Mouse (Mus musculus) midbrain, embryonic 10.5 days (tissue): ENCODE measurements at regions not wholly inside any gene's neighbourhood (a gene's known extent, or its start where the extent isn't known, plus 50 kb on each side); places are given as distances from the start of the nearest gene placed in this dataset.

Source experiments
- DNase-seq: peaks from one replicate; pipeline ENCODE4 v3.0.0-alpha.2; 2017; ENCODE audit warnings: low spot score
- H3K27ac ChIP-seq: fragments of 300-500 bp; sonication (generic); replicated peaks from 2 replicates; pipeline ENCODE4 v1.5.1; 2016; ENCODE audit warnings: mild to moderate bottlenecking
- H3K27me3 ChIP-seq: fragments of 300-500 bp; sonication (generic); 2 replicates; pipeline ENCODE4 v1.6.1; 2016; ENCODE audit warnings: low read depth, mild to moderate bottlenecking; ENCODE audit not compliant: poor library complexity, severe bottlenecking
- H3K36me3 ChIP-seq: fragments of 300-500 bp; sonication (generic); 2 replicates; pipeline ENCODE4 v1.6.1; 2016; ENCODE audit warnings: mild to moderate bottlenecking, moderate library complexity
- H3K4me1 ChIP-seq: fragments of 300-500 bp; sonication (generic); 2 replicates; pipeline ENCODE4 v1.6.1; 2016
- H3K4me3 ChIP-seq: fragments of 300-500 bp; sonication (generic); 2 replicates; pipeline ENCODE4 v1.5.1; 2016; ENCODE audit warnings: mild to moderate bottlenecking, moderate library complexity
- H3K9me3 ChIP-seq: fragments of 300-500 bp; sonication (generic); replicated peaks from 2 replicates; pipeline ENCODE4 v1.6.1; 2016; ENCODE audit warnings: mild to moderate bottlenecking
- WGBS: fragments of 180-500 bp; shearing (Covaris S2); methylation state at CpG from one replicate; pipeline ENCODE4 v1.1.7; 2016; 5-methylcytosine and 5-hydroxymethylcytosine counted together

DNA sequence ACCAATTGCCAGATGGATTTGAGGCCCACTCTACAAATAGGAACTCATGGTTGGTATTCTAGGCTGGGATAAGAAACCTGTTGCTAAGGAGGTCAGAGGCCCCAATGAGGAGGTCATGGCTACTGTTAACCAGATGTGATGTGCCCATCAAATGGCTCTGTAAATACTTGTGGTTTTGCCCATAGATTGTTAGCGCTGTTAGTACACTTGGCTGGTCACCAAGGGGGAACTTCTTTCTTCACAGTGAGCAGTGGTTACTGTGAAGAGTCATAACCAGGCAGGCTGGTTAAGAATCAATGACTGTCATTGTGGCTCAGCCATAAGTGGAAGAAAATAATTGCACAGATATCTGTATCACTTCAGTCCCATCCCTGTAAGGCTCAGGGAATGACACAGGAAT lies 78.0 kb upstream of the Runx3 start:
- 86% methylated on average over 1 of the region's 1 CpGs for WGBS
- H3K4me3 ChIP-seq: no peak overlapping the region
- H3K36me3 ChIP-seq: no peaks in the 10 kb centered on the region
- no peaks in the 10 kb centered on the region; the same call in 1 of the 2 replicates for H3K27me3 ChIP-seq
- H3K27ac ChIP-seq: no peak overlapping the region
- no peak for DNase-seq
- no peaks in the 10 kb centered on the region for H3K4me1 ChIP-seq
- no peaks in the 10 kb centered on the region for H3K9me3 ChIP-seq

DNA sequence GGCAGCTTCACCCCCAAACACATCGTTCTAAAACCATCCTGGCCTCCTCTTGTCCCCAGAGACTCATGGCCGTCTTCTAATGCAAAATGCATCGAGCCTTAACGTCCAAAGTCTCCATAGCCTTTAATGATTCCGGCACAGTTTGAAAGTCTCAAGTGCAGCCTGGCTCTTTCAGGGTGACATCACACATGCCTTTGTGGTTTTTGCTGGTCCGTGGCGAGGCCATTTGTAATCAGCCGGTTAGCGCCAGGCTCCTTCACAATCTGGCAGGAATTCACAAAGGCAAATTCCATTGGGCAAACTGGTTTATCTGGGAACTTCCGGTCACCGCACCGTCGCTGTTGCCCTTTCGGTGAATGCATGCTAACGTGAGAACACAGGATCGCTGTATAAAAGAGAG lies 75.4 kb upstream of the Runx3 start:
- 87% methylated on average over 16 of the region's 16 CpGs for WGBS
- H3K27me3 ChIP-seq: no peaks in the 10 kb centered on the region; the same call in 1 of the 2 replicates
- H3K27ac ChIP-seq: no peak overlapping the region
- no peaks in the 10 kb centered on the region for H3K9me3 ChIP-seq
- no peaks in the 10 kb centered on the region for H3K4me1 ChIP-seq
- no peak for DNase-seq
- no peak overlapping the region for H3K4me3 ChIP-seq
- no peaks in the 10 kb centered on the region for H3K36me3 ChIP-seq

DNA sequence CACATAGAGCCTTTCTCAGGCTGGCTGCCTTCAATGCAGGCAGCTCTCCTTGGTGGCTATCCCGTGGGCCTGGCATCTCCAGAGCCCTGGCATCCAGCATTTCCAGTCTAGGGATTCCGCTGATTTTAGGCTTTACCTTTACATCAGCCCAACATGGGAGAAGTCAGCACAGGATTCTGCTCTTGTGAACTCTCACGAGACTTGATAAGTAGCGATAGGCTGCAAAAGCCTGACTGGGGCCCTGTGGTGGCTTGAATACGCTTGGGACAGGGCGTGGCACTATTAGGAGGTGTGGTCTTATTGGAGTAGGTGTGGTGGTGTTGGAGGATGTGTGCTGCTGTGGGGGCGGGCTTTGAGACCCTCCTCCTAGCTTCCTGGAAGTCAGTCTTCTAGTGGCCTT lies 73.8 kb upstream of the Runx3 start:
- 82% methylated on average over 7 of the region's 7 CpGs for WGBS
- Histone ChIP-seq H3K9me3 (no peaks in the 10 kb centered on the region), H3K4me3 (no peak overlapping the region), H3K4me1 (no peaks in the 10 kb centered on the region), H3K27ac (no peak overlapping the region), H3K27me3 (no peaks in the 10 kb centered on the region; the same call in 1 of the 2 replicates), H3K36me3 (no peaks in the 10 kb centered on the region)
- no peak for DNase-seq

DNA sequence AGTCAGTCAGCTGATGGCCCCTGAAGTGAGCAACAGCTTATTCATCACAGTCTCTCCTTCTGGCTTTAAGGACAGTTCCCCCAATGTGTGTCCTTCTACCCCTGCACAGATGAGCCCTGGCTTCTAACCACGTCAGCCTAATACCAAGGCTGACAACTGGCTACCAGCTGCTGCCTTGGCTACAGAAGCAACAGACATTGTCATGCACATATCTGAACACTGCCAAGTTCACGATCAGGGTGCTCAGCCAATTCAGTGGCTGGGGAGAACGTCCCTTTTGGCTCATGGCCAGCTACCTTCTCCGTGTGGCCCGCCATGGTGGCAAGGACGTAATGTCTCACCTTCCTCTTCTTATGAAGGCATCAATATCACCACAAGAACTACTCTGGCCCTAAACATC lies 73.2 kb upstream of the Runx3 start:
- Histone ChIP-seq H3K4me1 (no peaks in the 10 kb centered on the region), H3K9me3 (no peaks in the 10 kb centered on the region), H3K4me3 (no peak overlapping the region), H3K36me3 (no peaks in the 10 kb centered on the region), H3K27ac (no peak overlapping the region), H3K27me3 (no peaks in the 10 kb centered on the region; the same call in 1 of the 2 replicates)
- DNase-seq: no peak
- WGBS: 86% methylated on average over 6 of the region's 6 CpGs

DNA sequence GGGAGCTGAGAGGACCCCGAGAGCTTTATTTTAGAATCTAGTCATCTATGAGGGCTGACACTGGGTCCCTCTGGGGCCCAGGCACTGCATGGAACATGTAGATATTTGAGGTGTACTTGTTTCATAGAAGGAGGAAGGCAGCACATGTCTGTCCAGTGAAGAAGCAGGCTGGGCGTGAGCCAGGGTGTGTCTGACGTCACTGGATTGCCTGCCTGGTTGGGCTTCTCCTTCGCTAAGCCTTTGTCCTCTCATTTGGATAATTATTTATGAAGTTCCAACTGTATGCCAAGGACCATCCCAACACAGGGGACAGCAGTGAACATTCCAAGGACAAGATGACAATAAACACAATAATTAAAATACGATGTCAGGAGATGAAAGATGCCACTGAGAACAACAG lies 72.7 kb upstream of the Runx3 start:
- no peak overlapping the region for H3K4me3 ChIP-seq
- H3K27ac ChIP-seq: no peak overlapping the region
- 86% methylated on average over 5 of the region's 5 CpGs for WGBS
- H3K36me3 ChIP-seq: no peaks in the 10 kb centered on the region
- no peaks in the 10 kb centered on the region for H3K4me1 ChIP-seq
- DNase-seq: no peak
- H3K9me3 ChIP-seq: no peaks in the 10 kb centered on the region
- H3K27me3 ChIP-seq: no peaks in the 10 kb centered on the region; the same call in 1 of the 2 replicates

DNA sequence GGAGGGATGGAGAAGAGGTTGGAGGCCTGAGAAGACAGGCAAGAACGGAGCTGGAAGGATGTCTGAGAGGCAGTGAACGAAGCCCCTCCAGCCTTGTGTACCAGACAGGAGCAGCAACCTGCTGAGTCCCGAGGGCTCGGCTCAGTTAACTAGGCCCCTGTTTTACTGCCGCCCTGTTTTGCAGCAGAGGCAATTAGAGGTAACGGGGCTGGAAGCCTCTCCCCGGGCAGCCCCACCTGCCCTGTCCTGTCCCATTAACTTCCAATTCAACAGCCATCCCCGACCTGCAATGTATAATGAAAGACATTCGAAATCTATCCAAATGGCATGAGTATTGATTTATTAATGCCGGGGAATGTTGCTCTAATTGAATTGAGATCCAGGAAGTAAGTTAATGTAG lies 70.5 kb upstream of the Runx3 start:
- Histone ChIP-seq H3K27me3 (peaks cover under 1% of the 10 kb centered on the region; the same call in 1 of the 2 replicates), H3K27ac (no peak overlapping the region), H3K36me3 (no peaks in the 10 kb centered on the region), H3K9me3 (no peaks in the 10 kb centered on the region; the same call in 1 of the 2 replicates), H3K4me1 (no peaks in the 10 kb centered on the region), H3K4me3 (no peak overlapping the region)
- DNase-seq: no peak
- WGBS: 83% methylated on average over 10 of the region's 10 CpGs

DNA sequence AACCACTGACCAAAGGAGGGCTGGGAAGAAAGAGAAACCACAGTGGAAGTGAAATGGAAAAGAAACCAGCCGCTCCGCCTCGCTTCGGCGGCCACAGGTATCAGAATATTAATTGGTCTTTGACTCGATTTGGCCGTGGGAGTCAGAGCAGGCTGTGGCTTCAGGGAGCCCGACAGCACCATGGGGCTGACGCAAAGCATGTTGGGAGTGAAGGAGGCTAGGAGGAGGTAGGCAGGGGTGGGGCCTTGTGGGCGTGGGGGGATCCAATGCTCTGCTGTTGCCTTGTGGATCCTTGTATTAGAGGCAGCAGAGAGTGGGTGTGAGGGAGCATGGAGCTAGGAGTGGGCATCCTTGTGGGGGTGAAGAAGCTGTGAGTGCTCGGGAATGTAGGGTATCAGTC lies 69.0 kb upstream of the Runx3 start:
- H3K9me3 ChIP-seq: no peaks in the 10 kb centered on the region; the same call in 1 of the 2 replicates
- no peaks in the 10 kb centered on the region for H3K4me1 ChIP-seq
- no peaks in the 10 kb centered on the region for H3K36me3 ChIP-seq
- H3K4me3 ChIP-seq: no peak overlapping the region
- WGBS: 85% methylated on average over 11 of the region's 11 CpGs
- no peak for DNase-seq
- no peak overlapping the region for H3K27ac ChIP-seq
- H3K27me3 ChIP-seq: peaks cover 4% of the 10 kb centered on the region; the same call in 1 of the 2 replicates

DNA sequence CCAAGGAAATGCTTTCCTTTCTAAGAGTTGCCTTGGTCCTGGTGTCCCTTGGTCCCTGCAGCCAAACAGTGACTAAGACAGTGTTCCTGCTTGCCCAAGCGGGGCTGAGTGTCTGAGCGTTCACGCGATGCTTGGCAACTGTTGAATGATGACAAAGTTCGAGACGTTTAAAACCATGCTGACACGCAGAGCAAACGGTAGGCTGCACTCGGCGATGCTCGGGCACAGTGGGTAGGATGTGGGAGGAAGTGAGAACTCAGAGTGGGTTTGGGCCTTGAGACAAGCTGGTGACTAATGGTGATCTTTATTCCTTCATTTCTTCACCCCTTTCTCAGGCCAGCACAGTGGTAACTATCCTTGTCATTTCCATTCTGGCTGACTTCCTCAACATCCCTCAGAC lies 66.9 kb upstream of the Runx3 start:
- Histone ChIP-seq H3K27me3 (0 out of 2 replicates have a peak, but pooled peaks cover 4% of the 10 kb centered on the region), H3K27ac (no peak overlapping the region), H3K4me3 (no peak overlapping the region), H3K36me3 (no peaks in the 10 kb centered on the region), H3K9me3 (no peaks in the 10 kb centered on the region; the same call in 1 of the 2 replicates), H3K4me1 (no peaks in the 10 kb centered on the region)
- DNase-seq: no peak
- WGBS: 96% methylated on average over 11 of the region's 11 CpGs

DNA sequence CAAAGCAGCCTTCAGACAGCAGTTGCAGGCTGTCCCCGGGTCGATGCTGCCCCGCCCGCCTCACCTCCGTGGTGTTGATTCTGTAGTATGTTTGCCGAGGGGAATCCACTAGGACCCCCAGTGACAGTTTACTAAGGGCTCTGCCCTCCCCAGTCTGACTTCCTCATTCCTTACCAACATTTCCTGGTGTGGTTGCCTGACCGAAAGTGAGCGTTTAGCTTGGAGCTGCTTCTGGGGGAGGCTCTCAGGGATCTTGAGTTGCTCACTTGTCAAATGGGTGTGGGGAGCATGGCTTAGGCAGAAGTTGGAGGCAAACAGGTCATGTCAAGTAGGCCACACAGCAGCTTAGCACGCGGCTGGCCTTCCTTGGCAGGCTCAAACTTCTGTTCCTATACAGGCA lies 66.1 kb upstream of the Runx3 start:
- Histone ChIP-seq H3K4me1 (no peaks in the 10 kb centered on the region), H3K27me3 (peaks cover 5% of the 10 kb centered on the region; the same call in 1 of the 2 replicates), H3K27ac (no peak overlapping the region), H3K36me3 (no peaks in the 10 kb centered on the region), H3K4me3 (no peak overlapping the region), H3K9me3 (no peaks in the 10 kb centered on the region; the same call in 1 of the 2 replicates)
- 86% methylated on average over 10 of the region's 10 CpGs for WGBS
- DNase-seq: no peak

DNA sequence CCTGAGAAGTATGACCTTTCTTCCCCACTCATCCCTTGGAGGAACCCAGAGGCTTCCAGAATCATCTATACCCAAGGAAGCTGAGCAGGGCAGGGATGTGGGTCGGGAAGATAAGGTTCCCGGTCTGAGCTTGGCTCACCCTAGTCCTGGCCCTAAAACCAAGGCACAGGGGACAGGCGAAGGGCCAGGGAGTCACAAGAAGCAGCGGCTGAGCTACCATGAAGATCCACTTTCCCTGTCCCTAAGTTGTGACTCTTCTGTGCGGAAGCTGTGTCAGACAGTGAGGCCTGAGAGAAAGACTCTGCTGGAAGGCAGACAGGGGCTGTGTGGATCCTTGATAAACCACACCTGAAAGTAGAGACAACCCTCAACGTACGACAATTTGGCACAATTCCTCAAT lies 64.1 kb upstream of the Runx3 start:
- 91% methylated on average over 7 of the region's 7 CpGs for WGBS

DNA sequence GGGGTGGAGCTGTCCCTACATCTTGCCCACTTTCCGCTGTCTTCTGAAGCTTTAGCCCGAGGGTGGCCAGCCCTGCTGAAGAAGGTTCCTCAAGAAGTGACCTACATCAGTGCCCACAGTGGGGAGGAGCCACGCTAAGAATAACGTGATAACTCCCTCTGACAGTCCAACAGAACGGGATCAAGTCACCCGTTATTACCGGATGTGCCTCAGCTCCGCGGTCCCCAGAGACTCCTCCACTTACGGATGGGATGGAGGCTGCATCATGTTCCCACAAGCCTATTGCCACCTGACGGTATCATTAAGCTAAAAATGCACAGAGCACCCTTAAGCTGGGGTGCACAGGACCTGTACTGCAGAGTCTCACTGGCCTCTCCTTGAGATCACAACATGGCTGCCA lies 63.2 kb upstream of the Runx3 start:
- WGBS: 89% methylated on average over 11 of the region's 11 CpGs
- peaks cover 10% of the 10 kb centered on the region for H3K4me1 ChIP-seq
- no peak overlapping the region for H3K4me3 ChIP-seq
- no peak for DNase-seq
- H3K27me3 ChIP-seq: peaks cover 10% of the 10 kb centered on the region; the same call in 1 of the 2 replicates
- no peaks in the 10 kb centered on the region; the same call in 1 of the 2 replicates for H3K9me3 ChIP-seq
- H3K36me3 ChIP-seq: no peaks in the 10 kb centered on the region
- H3K27ac ChIP-seq: no peak overlapping the region

More for the DNA sequence above, 64.1 kb upstream of the Runx3 start:
- Histone ChIP-seq H3K4me1 (0 out of 2 replicates have a peak, but pooled peaks cover 2% of the 10 kb centered on the region), H3K4me3 (no peak overlapping the region), H3K27ac (no peak overlapping the region), H3K9me3 (no peaks in the 10 kb centered on the region; the same call in 1 of the 2 replicates), H3K36me3 (no peaks in the 10 kb centered on the region), H3K27me3 (peaks cover 10% of the 10 kb centered on the region; the same call in 1 of the 2 replicates)
- no peak for DNase-seq

DNA sequence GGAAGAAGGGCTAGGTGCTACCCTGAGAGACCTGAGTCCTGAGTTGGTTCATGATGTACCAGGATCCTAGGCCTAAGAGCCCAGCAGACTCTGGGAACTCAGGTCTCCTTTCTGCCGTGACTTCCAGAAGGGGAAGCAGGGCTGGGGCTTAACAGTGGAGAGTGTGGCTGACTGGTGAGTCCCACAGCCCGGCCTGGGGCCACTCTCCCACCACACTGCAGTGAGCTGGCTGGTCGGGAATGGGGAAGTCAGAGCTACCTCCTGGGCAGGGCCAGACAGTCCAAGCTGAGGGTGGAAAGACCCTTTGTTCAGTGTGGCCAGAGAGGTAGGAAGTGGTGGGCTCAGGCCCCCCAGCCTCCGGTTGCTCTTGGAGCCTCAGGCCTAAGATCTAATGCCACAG lies 61.6 kb upstream of the Runx3 start:
- H3K4me1 ChIP-seq: peaks cover 10% of the 10 kb centered on the region
- H3K27ac ChIP-seq: no peak overlapping the region
- no peaks in the 10 kb centered on the region for H3K9me3 ChIP-seq
- DNase-seq: no peak
- H3K36me3 ChIP-seq: no peaks in the 10 kb centered on the region
- no peak overlapping the region for H3K4me3 ChIP-seq
- 72% methylated on average over 4 of the region's 4 CpGs for WGBS
- peaks cover 10% of the 10 kb centered on the region; the same call in 1 of the 2 replicates for H3K27me3 ChIP-seq

DNA sequence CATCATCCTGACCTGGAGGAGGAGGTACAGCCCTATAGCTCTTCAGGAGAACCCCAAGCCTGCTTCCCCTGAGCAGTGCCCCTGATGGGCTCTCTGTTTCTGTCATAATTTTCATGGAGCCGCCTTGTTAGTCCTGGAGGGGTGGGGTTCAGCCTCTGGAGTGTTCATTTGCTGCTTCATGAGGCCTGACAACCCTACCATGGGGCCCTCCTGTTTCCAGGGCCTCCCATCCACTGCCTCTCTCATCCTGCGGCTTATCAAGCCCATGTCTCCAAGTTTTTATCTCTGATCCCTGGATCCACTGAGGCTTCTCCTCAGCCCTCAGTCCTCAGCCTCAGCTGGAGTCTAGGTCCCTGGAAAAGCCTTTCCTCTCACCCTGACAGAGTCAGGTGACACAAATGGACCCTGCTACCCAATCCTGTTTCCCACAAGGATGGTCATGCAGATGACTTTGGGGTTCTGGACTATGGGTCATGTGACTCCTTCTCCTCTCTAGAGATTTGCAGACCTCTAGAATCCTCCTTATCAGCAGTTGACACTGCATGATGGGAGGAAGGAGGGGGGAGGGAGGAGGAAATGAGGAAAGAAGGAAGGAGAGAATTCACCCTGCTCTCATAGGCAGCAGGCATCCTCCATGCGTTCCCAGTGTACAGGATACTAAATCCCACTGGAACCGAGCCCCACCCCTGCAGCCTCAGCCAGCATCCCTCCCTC lies 59.3 kb upstream of the Runx3 start:
- no peak for DNase-seq
- peaks cover 10% of the 10 kb centered on the region for H3K4me1 ChIP-seq
- H3K27ac ChIP-seq: no peak overlapping the region
- no peaks in the 10 kb centered on the region for H3K36me3 ChIP-seq
- H3K4me3 ChIP-seq: no peak overlapping the region
- H3K27me3 ChIP-seq: peaks cover 8% of the 10 kb centered on the region; the same call in 1 of the 2 replicates
- WGBS: 69% methylated on average over 4 of the region's 4 CpGs
- no peaks in the 10 kb centered on the region for H3K9me3 ChIP-seq
